Mouse (Mus musculus) lung, postnatal 0 days (tissue): ENCODE results near the gene Ucp3.

Experiments used
- CTCF ChIP-seq: IDR thresholded peaks from 2 replicates; pipeline ENCODE4 v1.5.1; 2016; ENCODE audit warnings: antibody characterized with exemption, mild to moderate bottlenecking
- EP300 ChIP-seq: IDR thresholded peaks from 2 replicates; pipeline ENCODE4 v1.6.1; 2016; ENCODE audit warnings: antibody characterized with exemption, mild to moderate bottlenecking, control low read depth

- no peak for TF ChIP-seq EP300
- no peak for TF ChIP-seq CTCF
Observed at GRCm38 (mm10) chr7:100446271-100446670, 26.5 kb upstream of the Ucp3 start.
